Mouse (Mus musculus) CH12.LX (cell line): ENCODE data around the gene Pds5b. TPM values are rescaled to one million over a fixed set of nuclear protein-coding genes. Genes with fewer than 3 reads are reported as not detected.

ENCODE experiments used
- DNase-seq: peaks from one replicate; pipeline ENCODE4 v3.0.0-alpha.2; 2013; ENCODE audit errors: extremely low read depth
- H3K27ac ChIP-seq: 2 replicates; pipeline ENCODE4 v1.5.1; 2012; ENCODE audit warnings: low read depth, mild to moderate bottlenecking, control low read depth, moderate library complexity; ENCODE audit not compliant: insufficient read depth
- H3K27me3 ChIP-seq: replicated peaks from 2 replicates; pipeline ENCODE3; 2012; ENCODE audit warnings: inconsistent platforms
- H3K36me3 ChIP-seq, 2 experiments: replicated peaks in 1 of 2; 2 replicates each; pipeline versions ENCODE3 to v1.6.1; 2012; ENCODE audit warnings: inconsistent platforms in 1 of 2, low read length in 1 of 2, mild to moderate bottlenecking in 1 of 2, mixed read lengths in 1 of 2, moderate library complexity in 1 of 2; ENCODE audit not compliant: control insufficient read depth in 1 of 2, insufficient read depth in 1 of 2
- H3K4me1 ChIP-seq, 2 experiments: 2 replicates each; pipeline ENCODE4 v1.6.1; 2012; ENCODE audit warnings: inconsistent platforms in 1 of 2, moderate library complexity in 1 of 2; ENCODE audit not compliant: insufficient read depth in 2 of 2, control insufficient read depth in 1 of 2
- H3K4me2 ChIP-seq: 2 replicates; pipeline ENCODE4 v1.6.1; 2012; ENCODE audit warnings: low read depth, mild to moderate bottlenecking, control low read depth; ENCODE audit not compliant: poor library complexity, insufficient read depth, severe bottlenecking
- H3K4me3 ChIP-seq, 3 experiments: fragments of 150-350 bp in 1 of 3; sonication (generic) in 1 of 3; replicated peaks in 1 of 3; 2 replicates each; pipeline versions ENCODE3 to v1.5.1; 2011 to 2012; ENCODE audit warnings: low read depth in 2 of 3, low read length in 2 of 3, mild to moderate bottlenecking in 2 of 3, moderate library complexity in 2 of 3, control low read depth in 1 of 3, improper control_type of control experiment in 1 of 3, inconsistent platforms in 1 of 3, mixed read lengths in 1 of 3; ENCODE audit not compliant: poor library complexity in 1 of 3
- H3K79me2 ChIP-seq: replicated peaks from 2 replicates; pipeline ENCODE4 v1.6.1; 2012; ENCODE audit warnings: mild to moderate bottlenecking, moderate library complexity; ENCODE audit not compliant: control insufficient read depth, poor library complexity, insufficient read depth, severe bottlenecking; ENCODE audit errors: extremely low read depth
- H3K9ac ChIP-seq: 2 replicates; pipeline ENCODE4 v1.6.1; 2012; ENCODE audit warnings: low read depth, mild to moderate bottlenecking, control low read depth, moderate library complexity; ENCODE audit not compliant: insufficient read depth
- H3K9me3 ChIP-seq: replicated peaks from 2 replicates; pipeline ENCODE3; 2012; ENCODE audit warnings: low read length, inconsistent platforms, mixed read lengths
- BHLHE40 ChIP-seq: IDR thresholded peaks from 2 replicates; pipeline ENCODE4 v1.6.1; 2011; ENCODE audit warnings: mild to moderate bottlenecking, low read depth, low read length, improper control_type of control experiment
- CHD1 ChIP-seq: IDR thresholded peaks from 2 replicates; pipeline ENCODE4 v1.6.1; 2012; ENCODE audit warnings: low read depth, low read length, improper control_type of control experiment, inconsistent platforms
- CHD2 ChIP-seq: IDR thresholded peaks from 2 replicates; pipeline ENCODE4 v1.6.1; 2011; ENCODE audit warnings: low read length, improper control_type of control experiment
- CTCF ChIP-seq, 2 experiments: IDR thresholded peaks in 1 of 2; conservative IDR thresholded peaks in 1 of 2; 2 replicates each; pipeline ENCODE4 v1.5.1; 2011 to 2012; ENCODE audit warnings: low read depth in 2 of 2, low read length in 2 of 2, improper control_type of control experiment in 1 of 2, inconsistent platforms in 1 of 2, mild to moderate bottlenecking in 1 of 2, moderate library complexity in 1 of 2
- E2F4 ChIP-seq: IDR thresholded peaks from 2 replicates; pipeline ENCODE4 v1.6.1; 2011; ENCODE audit warnings: low read depth, low read length, improper control_type of control experiment; ENCODE audit not compliant: insufficient replicate concordance
- ELF1 ChIP-seq: IDR thresholded peaks from 2 replicates; pipeline ENCODE4 v1.6.1; 2014; ENCODE audit warnings: low read depth, mild to moderate bottlenecking, inconsistent platforms, low read length, improper control_type of control experiment
- GABPA ChIP-seq: IDR thresholded peaks from 2 replicates; pipeline ENCODE4 v1.6.1; 2012; ENCODE audit warnings: low read depth, low read length, improper control_type of control experiment, inconsistent platforms; ENCODE audit not compliant: insufficient replicate concordance
- HCFC1 ChIP-seq: IDR thresholded peaks from 2 replicates; pipeline ENCODE4 v1.6.1; 2012; ENCODE audit warnings: low read depth, mild to moderate bottlenecking, inconsistent platforms, low read length, improper control_type of control experiment
- IRF4 ChIP-seq: IDR thresholded peaks from 2 replicates; pipeline ENCODE4 v1.6.1; 2014; ENCODE audit warnings: low read depth, mild to moderate bottlenecking, inconsistent platforms, low read length, improper control_type of control experiment
- JUN ChIP-seq: IDR thresholded peaks from 2 replicates; pipeline ENCODE4 v1.6.1; 2011; ENCODE audit warnings: low read depth, mild to moderate bottlenecking, low read length, improper control_type of control experiment, moderate library complexity; ENCODE audit not compliant: insufficient read depth
- JUND ChIP-seq: conservative IDR thresholded peaks from 2 replicates; pipeline ENCODE4 v1.6.1; 2011; ENCODE audit warnings: low read depth, low read length, improper control_type of control experiment
- MAFK ChIP-seq: IDR thresholded peaks from 2 replicates; pipeline ENCODE4 v1.6.1; 2011; ENCODE audit warnings: low read length, improper control_type of control experiment; ENCODE audit not compliant: insufficient replicate concordance
- MAX ChIP-seq: IDR thresholded peaks from 2 replicates; pipeline ENCODE4 v1.6.1; 2011; ENCODE audit warnings: low read length, improper control_type of control experiment
- MAZ ChIP-seq: IDR thresholded peaks from 2 replicates; pipeline ENCODE4 v1.6.1; 2012; ENCODE audit warnings: low read depth, mild to moderate bottlenecking, inconsistent platforms, low read length, improper control_type of control experiment, moderate library complexity
- MEF2A ChIP-seq: IDR thresholded peaks from 2 replicates; pipeline ENCODE4 v1.6.1; 2014; ENCODE audit warnings: low read depth, mild to moderate bottlenecking, inconsistent platforms, low read length, improper control_type of control experiment, borderline replicate concordance
- MYC ChIP-seq: IDR thresholded peaks from 2 replicates; pipeline ENCODE4 v1.6.1; 2011; ENCODE audit warnings: low read depth, mild to moderate bottlenecking, improper control_type of control experiment, low read length
- NRF1 ChIP-seq: IDR thresholded peaks from 2 replicates; pipeline ENCODE4 v1.6.1; 2014; ENCODE audit warnings: low read depth, mild to moderate bottlenecking, inconsistent platforms, low read length, improper control_type of control experiment, moderate library complexity
- POLR2A ChIP-seq: IDR thresholded peaks from 2 replicates; pipeline ENCODE4 v1.6.1; 2011; ENCODE audit warnings: low read depth, mild to moderate bottlenecking, improper control_type of control experiment, low read length
- RAD21 ChIP-seq: IDR thresholded peaks from 2 replicates; pipeline ENCODE4 v1.6.1; 2011; ENCODE audit warnings: low read depth, mild to moderate bottlenecking, low read length, improper control_type of control experiment, moderate library complexity
- RCOR1 ChIP-seq: conservative IDR thresholded peaks from 2 replicates; pipeline ENCODE4 v1.6.1; 2012; ENCODE audit warnings: low read depth, mild to moderate bottlenecking, inconsistent platforms, low read length, improper control_type of control experiment
- SMC3 ChIP-seq: IDR thresholded peaks from 2 replicates; pipeline ENCODE4 v1.6.1; 2011; ENCODE audit warnings: low read depth, low read length, improper control_type of control experiment
- TBP ChIP-seq: conservative IDR thresholded peaks from 2 replicates; pipeline ENCODE4 v1.6.1; 2011; ENCODE audit warnings: low read depth, low read length, improper control_type of control experiment
- TCF12 ChIP-seq: IDR thresholded peaks from 2 replicates; pipeline ENCODE4 v1.6.1; 2014; ENCODE audit warnings: low read depth, mild to moderate bottlenecking, inconsistent platforms, low read length, improper control_type of control experiment
- UBTF ChIP-seq: IDR thresholded peaks from 2 replicates; pipeline ENCODE4 v1.6.1; 2012; ENCODE audit warnings: low read depth, mild to moderate bottlenecking, inconsistent platforms, low read length, improper control_type of control experiment, moderate library complexity
- USF2 ChIP-seq: conservative IDR thresholded peaks from 2 replicates; pipeline ENCODE4 v1.6.1; 2011; ENCODE audit warnings: low read depth, low read length, improper control_type of control experiment
- ZKSCAN1 ChIP-seq: IDR thresholded peaks from 2 replicates; pipeline ENCODE4 v1.6.1; 2012; ENCODE audit warnings: low read depth, inconsistent platforms, low read length, improper control_type of control experiment, borderline replicate concordance
- ZMIZ1 ChIP-seq: IDR thresholded peaks from 2 replicates; pipeline ENCODE4 v1.6.1; 2012; ENCODE audit warnings: low read depth, mild to moderate bottlenecking, inconsistent platforms, low read length, improper control_type of control experiment
- ZNF384 ChIP-seq: IDR thresholded peaks from 2 replicates; pipeline ENCODE4 v1.6.1; 2012; ENCODE audit warnings: low read depth, low read length, improper control_type of control experiment, inconsistent platforms
- dilution Hi-C: fragments of 300-500 bp; cut with MboI; formaldehyde crosslinking; loops from 2 replicates; pipeline ENCODE4 v1.14.3; 2020; ENCODE audit warnings: low sequenced_read_pairs; ENCODE audit not compliant: extremely low pct_unique_long_range_greater_than_20kb, extremely low pct_ligation_motif_present
- in situ Hi-C: fragments of 300-500 bp; cut with MboI; formaldehyde crosslinking; loops from 3 replicates; pipeline ENCODE4 v1.14.3; 2019; ENCODE audit warnings: low sequenced_read_pairs, low pct_ligation_motif_present, low pct_unique_long_range_greater_than_20kb, mixed read lengths
- polyA plus RNA-seq: library from polyadenylated mRNA; unstranded; fragments of >175 nt; gene quantifications from 2 replicates; pipeline ENCODE4 v1.2.1, GENCODE M21; 2012; ENCODE audit warnings: low read depth; ENCODE audit not compliant: insufficient read length
- total RNA-seq, 2 experiments: library from RNA; depleted of rRNA; stranded (reverse); fragments of 300-350 nt in 1 of 2; fragments of >200 nt in 1 of 2; gene quantifications; 2 replicates each; pipeline ENCODE4 v1.2.3; 2012 to 2014

The Pds5b gene
- total and polyA plus RNA-seq, 3 experiments, result 14.3 to 31.1 (median 27.4) TPM

GRCm38 (mm10) chr5:150821152-150821551 lies 147.6 kb downstream of the Pds5b start:
- in situ Hi-C loops (no loop called here), dilution Hi-C loops (no loop called here)
- no peaks in the 10 kb centered on the region for H3K36me3 ChIP-seq
- no peaks in the 10 kb centered on the region for H3K27me3 ChIP-seq
- DNase-seq, result no peak
- no peaks in the 10 kb centered on the region for H3K79me2 ChIP-seq
- H3K4me1 ChIP-seq, result no peaks in the 10 kb centered on the region
- no peak overlapping the region for H3K27ac ChIP-seq
- H3K9ac ChIP-seq, result no peak overlapping the region
- TF ChIP-seq BHLHE40, result no peak
- TF ChIP-seq CHD1, result no peak
- TF ChIP-seq MAZ, result no peak
- no peak for TF ChIP-seq ZNF384
- no peak for TF ChIP-seq RCOR1
- TF ChIP-seq JUND, result no peak
- TF ChIP-seq CTCF (conservative IDR thresholded peaks at IDR 0.05 in 1 of 2, IDR thresholded peaks at IDR 0.05 in 1 of 2; ENCODE audit: low read depth in 2 of 2, low read length in 2 of 2), result no peak
- no peak for TF ChIP-seq HCFC1
- no peak for TF ChIP-seq POLR2A
- TF ChIP-seq TBP, result no peak
- TF ChIP-seq ZMIZ1, result no peak
- no peak for TF ChIP-seq MYC
- TF ChIP-seq ELF1, result no peak
- TF ChIP-seq CHD2, result no peak
- TF ChIP-seq RAD21, result no peak
- TF ChIP-seq MAX, result no peak
- TF ChIP-seq IRF4, result no peak
- no peak for TF ChIP-seq NRF1
- TF ChIP-seq MAFK, result no peak
- TF ChIP-seq JUN, result no peak
- H3K4me2 ChIP-seq, result no peak overlapping the region
- H3K4me3 ChIP-seq, result no peak overlapping the region
- H3K9me3 ChIP-seq, result no peaks in the 10 kb centered on the region

- dilution Hi-C loops, result no loop called here
- no peak for TF ChIP-seq BHLHE40
- TF ChIP-seq USF2, result no peak
- no peak for TF ChIP-seq ELF1
- no peak for TF ChIP-seq SMC3
- no peak for TF ChIP-seq ZNF384
- TF ChIP-seq RAD21, result no peak
- TF ChIP-seq NRF1, result no peak
- TF ChIP-seq CHD2, result no peak
- TF ChIP-seq TCF12, result no peak
- TF ChIP-seq MYC, result no peak
- TF ChIP-seq MEF2A, result no peak
- no peak for TF ChIP-seq ZKSCAN1
- no peak for TF ChIP-seq IRF4
- no peak for TF ChIP-seq UBTF
- TF ChIP-seq TBP, result no peak
- TF ChIP-seq GABPA, result no peak
- TF ChIP-seq HCFC1, result no peak
- no peak for TF ChIP-seq CHD1
- TF ChIP-seq E2F4, result no peak
- no peak for TF ChIP-seq MAFK
- H3K9ac ChIP-seq, result no peak overlapping the region
- H3K9me3 ChIP-seq, result no peaks in the 10 kb centered on the region
- no peaks in the 10 kb centered on the region for H3K4me1 ChIP-seq
- no peak overlapping the region for H3K4me2 ChIP-seq
- H3K4me3 ChIP-seq, result no peak overlapping the region
- H3K27ac ChIP-seq, result no peak overlapping the region
- no peaks in the 10 kb centered on the region for H3K36me3 ChIP-seq
- H3K79me2 ChIP-seq, result no peaks in the 10 kb centered on the region
- no peaks in the 10 kb centered on the region for H3K27me3 ChIP-seq
- no peak for DNase-seq
- in situ Hi-C loops, result no loop called here
These were observed 149.2 kb downstream of the Pds5b start for GRCm38 (mm10) chr5:150822781-150823180.
